Mouse (Mus musculus) CD4-positive, CD25-positive, alpha-beta regulatory T cell, adult 4 months (primary cell): ENCODE data around the gene Tmem63c. TPM values are rescaled to one million over a fixed set of nuclear protein-coding genes. Genes with fewer than 3 reads are reported as not detected.

Experiments
- ATAC-seq: one replicate; pipeline ENCODE4 v1.8.0; 2017
- polyA plus RNA-seq, 2 experiments: library from polyadenylated mRNA; unstranded; fragments of 100-300 nt; shearing (Covaris generic); gene quantifications; one replicate each; pipeline ENCODE4 v1.2.1; 2017

The Tmem63c gene
- polyA plus RNA-seq, 2 experiments from 2014 or later, result 0.54 to 1.1 TPM

DNA sequence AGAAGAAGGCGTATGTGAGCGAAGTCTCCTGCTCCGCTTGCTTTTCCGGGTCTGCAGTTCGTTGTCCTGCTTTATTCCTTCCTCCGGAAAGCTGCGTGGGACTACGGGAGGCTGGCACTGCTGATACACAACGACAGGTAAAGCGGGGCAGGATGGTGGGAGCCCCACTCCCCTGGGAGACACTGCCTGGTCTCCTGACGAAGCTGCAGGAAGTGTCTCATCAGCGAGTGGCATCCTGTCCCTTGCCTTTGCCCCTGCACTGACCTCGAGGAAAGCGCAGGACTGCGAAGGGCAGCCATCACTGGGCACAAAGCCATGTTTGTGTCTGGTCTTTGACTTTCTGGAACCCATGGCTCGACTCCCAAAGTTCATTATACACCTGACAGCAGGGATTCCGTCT lies 35.9 kb downstream of the Tmem63c start:
- no peak for ATAC-seq

- ATAC-seq, result no peak
Observed at GRCm38 (mm10) chr12:87065446-87065845, 44.3 kb downstream of the Tmem63c start.

DNA sequence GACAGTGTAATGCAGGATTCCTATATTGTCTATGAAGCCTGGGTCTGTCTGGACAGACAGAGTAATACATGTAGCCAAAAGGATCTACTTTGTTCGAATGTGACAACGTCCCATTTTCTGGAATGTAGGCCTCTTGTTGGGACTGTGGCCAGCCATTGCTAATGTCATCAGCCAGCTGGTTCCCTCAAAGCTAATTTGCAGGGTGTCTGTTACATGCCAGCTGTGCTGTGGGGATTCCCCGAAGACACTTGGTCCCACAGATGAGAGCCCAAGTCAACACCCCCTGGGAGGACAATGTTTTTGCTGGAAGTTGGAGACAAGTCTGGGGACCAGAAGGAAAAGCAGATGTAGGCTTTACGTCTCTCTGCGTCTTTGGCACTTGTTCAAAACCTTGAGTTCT lies 45.3 kb downstream of the Tmem63c start:
- ATAC-seq, result no peak

DNA sequence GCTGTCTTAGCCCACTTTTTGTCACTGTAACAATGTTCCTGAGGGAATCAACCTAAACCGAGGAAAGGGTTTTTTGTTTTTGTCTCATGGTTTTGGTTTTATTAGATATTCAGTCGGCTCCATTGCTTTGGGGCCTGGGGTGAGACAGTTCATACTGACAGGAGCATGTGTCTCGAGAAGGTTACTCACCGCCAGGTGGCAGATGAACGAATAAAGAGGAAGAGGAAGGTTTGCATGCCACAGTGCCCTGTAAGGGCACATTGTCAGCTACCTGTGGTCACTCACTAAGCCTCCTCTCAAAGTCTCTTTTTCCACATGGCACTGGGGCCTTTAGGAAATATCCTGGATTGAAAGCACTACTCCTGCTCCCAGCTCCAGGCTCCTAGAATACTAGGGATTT lies 49.4 kb downstream of the Tmem63c start:
- ATAC-seq, result no peak

DNA sequence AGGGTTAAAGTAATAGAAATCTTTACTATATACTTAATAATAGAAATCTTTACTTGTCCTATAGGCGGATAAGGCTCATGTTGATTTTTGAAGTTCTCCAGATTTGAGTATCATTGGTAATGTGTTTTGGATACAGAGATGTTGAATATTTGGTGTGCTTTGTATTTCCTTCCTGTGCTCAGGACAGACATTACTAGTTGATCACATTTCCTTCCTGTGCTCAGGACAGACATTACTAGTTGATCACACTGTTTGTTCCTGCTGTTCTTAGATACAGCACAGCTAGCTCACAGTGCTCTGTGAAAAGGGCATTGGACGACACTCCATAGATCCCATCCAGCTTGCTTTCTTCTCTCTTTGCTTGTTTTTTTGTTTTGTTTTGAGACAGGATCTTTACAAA lies 55.5 kb downstream of the Tmem63c start:
- ATAC-seq, result no peak

GRCm38 (mm10) chr12:87082797-87083196 lies 61.7 kb downstream of the Tmem63c start:
- no peak for ATAC-seq

DNA sequence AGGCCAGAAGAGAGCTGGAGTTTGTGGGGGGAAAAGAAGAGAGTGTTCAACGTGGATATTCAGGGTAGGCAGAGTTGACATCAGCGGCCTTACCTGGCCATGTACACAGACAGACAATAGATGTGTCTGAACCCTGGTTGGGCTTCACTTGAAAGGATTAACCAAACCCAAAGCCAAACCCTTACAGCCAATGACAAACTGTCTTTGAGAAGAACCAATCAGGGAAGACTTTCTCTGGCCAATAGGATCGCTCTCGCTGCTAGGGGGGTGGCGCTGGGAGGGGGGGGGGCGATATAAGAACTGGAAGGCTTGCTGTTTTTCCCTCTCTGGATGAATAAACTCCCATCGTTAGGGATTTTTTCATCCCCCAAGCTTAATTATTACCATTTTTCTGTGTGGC lies 66.1 kb downstream of the Tmem63c start:
- ATAC-seq, result no peak

GRCm38 (mm10) chr12:87088331-87088730 lies 67.2 kb downstream of the Tmem63c start:
- ATAC-seq, result no peak

DNA sequence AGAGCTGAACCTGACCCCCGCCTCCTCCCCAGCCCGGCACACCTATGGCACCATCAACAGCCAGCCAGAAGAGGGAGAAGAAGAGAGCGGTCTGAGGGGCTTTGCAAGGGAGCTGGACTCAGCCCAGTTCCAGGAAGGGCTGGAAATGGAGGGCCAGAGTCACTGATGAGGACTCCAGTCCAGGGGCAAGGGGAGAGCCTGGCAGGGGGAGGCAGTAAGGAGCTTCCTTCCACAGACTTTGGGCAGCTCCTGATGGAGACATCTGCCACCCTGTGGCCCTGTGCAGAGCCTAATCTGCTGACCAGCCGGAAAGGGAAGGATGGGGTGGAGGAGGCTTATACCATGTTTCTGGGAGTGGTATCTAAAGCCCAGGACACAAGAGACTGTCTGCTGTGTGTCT lies 68.1 kb downstream of the Tmem63c start:
- no peak for ATAC-seq

DNA sequence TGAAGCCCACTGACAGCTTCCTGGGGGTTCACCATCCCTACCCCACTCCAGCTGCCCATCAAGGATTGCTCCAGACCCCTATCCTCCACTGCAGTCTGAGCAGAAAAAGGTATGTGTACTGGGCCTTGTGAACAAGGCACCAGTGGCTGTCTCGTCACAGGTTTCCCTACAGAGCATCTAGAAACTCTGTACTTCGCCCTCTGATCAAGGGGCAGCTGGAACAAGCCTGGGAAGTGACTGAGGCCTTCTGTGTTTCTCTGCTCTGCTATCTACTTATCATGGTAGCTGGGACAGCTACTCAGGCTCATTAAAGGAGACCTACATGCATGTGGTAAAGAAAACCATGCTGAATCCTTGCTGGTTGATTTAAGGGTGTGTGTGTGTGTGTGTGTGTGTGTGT lies 68.6 kb downstream of the Tmem63c start:
- no peak for ATAC-seq

GRCm38 (mm10) chr12:87091916-87092315 lies 70.8 kb downstream of the Tmem63c start:
- ATAC-seq, result no peak

DNA sequence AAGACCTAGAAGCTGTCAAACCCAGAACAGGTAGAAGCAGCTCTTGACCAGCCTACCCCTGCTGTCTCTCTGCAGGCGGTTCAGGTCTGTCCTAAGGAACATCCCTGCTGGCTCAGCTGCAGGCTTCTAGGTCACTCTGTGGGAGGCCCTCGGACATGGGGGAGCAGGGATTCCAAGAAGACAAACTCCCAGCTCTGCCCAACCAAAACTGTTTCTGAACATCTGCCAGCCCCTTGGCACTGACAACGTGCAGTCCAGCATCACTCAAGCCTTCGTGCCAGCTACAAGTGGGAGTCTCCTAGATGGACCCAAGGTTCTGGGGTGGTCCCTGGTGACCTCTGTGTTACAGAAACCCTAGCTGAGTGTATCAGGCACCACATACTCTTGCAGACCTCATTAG lies 72.1 kb downstream of the Tmem63c start:
- no peak for ATAC-seq

- no peak for ATAC-seq
Observed at GRCm38 (mm10) chr12:87093671-87094070, 72.5 kb downstream of the Tmem63c start.

DNA sequence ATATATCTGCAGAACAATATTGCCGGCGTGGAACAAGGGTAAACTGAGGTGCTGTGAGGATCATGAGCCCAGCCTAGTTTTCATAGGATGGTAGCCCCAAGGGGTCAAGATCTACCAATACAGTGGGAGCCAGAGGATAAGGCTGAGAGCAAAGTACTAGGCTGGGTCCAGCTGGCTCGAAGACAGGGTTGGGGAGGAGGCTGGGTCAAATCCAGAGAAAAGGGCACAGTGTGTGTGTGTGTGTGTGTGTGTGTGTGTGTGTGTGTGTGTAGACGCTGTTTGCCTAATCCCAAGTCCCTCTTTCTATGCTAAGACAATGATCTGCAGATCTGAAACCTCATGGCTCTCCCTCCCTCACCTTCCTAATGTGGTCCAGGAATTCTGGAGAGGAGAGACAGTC lies 79.2 kb downstream of the Tmem63c start:
- ATAC-seq, result no peak

DNA sequence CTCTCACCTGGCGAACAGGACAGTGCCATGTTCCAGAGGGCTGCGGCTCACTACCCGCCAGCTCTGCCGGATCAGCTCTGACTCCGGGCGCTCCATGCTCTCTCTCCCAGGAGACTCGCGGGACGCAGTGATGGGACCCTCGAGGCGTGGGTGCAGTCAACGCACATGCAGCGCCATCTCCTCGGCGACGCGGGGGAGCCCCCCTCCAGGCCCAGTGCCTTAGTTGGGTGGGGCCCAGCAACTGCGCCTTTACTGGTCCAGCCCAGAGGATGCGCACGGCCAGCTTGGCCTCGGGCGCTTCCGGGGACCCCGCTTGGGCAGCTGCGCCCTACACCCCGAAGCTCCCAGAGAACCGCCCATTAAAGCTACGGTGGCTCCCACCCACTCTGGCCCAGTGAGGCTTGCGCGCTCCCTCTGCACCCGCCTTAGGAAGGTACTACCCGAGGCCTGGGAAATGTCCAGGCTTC lies 81.1 kb downstream of the Tmem63c start, which contains the start of gene Ngb:
Ngb (minus strand) TSS at position 375 of the 467 bp plus-strand sequence.
- ATAC-seq, result no peak

GRCm38 (mm10) chr12:87103471-87103870 lies 82.3 kb downstream of the Tmem63c start:
- no peak for ATAC-seq

GRCm38 (mm10) chr12:87104796-87105195 lies 83.7 kb downstream of the Tmem63c start:
- no peak for ATAC-seq

DNA sequence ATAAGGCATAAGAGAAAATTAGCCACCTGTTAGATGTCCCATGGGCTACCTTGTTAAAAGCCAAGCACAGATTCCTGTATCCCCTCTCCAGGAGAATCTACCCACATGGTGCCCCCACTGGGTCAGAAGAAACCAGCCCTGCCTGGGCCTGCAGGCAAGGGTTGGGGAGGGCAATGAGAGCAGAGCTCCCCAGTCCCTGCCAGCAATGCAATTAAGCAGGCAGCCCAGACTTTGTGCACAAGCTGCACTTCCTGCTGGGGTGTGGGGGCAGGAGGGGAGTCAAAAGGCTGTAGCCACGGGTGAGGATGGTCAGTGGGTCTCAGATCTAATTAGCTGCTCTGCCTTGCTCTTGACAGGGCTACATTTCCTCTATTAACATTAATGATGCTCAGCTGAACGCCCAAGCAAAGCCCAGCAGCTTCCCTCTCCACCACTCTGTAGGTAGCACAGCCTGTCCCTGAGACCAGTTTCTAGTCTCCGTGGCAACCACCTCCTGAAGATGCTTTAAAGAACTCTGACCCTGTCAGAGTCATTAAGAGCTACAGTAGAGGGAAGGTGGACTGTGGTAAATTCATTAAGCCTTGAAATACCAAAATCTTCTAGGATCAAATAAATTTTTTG lies 86.3 kb downstream of the Tmem63c start:
- ATAC-seq, result no peak

GRCm38 (mm10) chr12:87121918-87122589 lies 100.9 kb downstream of the Tmem63c start:
- ATAC-seq, result no peak

DNA sequence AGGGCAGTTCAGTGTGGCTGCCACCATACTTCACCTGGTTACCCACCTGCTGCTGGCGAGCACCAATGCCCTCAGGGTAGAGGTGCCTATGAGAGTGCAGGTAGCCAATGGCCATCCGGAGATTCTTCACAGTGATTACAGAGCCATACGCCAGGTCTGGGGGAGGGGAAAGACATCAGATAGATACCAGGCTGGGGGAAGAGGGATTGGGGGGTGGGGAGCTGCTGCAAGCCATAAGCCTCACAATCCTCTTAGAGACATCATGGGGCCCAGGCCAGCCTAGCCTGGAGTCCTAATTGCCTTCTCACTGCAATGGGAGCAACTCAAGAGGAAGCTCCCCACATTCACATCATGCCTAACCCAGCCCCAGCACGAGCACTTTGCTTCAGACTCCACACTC lies 106.1 kb downstream of the Tmem63c start:
- ATAC-seq, result no peak

DNA sequence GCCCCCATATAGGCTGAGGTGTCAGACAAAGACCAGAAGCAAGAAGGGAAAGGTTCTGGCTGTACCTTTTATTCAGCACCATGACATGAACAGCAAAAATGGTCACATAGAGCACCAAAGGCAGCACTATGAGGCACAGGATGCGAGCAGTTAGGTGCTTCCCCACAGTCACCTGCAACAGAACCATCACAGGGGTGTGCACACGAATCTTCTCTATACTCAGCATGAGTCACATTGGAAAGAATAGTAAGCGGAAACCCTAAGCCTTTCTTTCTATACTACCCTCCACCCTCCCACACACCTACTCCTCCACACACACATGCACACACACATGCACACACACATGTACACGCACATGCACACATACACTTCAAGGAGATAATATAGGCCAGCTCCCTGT lies 109.1 kb downstream of the Tmem63c start:
- peak; percentile 99 for ATAC-seq

DNA sequence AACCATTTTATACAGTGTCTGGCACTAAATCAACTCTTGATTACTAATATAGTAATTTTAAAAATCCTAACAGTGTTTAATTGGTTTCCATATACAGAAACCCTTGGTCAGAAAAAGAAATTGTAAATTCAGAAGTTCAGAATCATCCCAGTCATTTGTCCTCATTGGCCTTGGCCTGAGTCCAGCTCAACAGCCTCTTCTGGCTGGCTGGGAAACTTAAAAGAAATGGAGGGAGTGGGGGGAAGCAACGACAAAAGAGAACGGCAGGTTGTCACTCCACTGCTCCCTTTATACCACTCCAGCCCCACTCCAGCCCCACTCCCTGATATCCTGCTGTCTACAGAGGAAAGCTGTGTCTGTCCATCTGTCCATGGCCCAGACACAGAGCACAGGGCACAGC lies 110.0 kb downstream of the Tmem63c start:
- no peak for ATAC-seq

DNA sequence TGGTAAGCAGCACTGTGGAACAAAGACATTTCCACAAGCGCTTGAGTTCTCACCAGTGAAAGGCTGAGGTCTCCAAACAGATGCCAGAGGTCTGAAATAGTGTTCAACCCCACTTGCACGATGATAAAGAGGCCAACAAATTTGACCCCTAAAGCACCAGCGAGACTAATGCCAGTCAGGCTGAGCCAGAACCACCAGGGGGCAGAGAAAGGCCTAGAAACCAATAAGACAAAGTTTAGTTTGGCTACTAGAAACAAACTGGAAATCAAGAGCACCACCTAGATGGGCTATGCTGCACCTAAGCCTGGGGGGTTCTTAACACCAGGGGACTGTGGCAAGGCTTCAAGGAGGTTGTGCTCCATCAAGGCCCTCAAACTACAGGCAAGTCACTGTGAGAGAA lies 110.5 kb downstream of the Tmem63c start:
- no peak for ATAC-seq

GRCm38 (mm10) chr12:87132210-87132609 lies 111.1 kb downstream of the Tmem63c start:
- ATAC-seq, result no peak

- no peak for ATAC-seq
Observed at GRCm38 (mm10) chr12:87132784-87133183, 111.6 kb downstream of the Tmem63c start.
